Mouse (Mus musculus) CD4-positive, CD25-positive, alpha-beta regulatory T cell, adult 2 months (primary cell): Measurements from ENCODE around the gene Rasip1.
"Not testable (repeated sequence)": the region's sequence is repeated elsewhere in the genome, so short reads cannot be mapped to it uniquely, and the experiment has no call there.

ENCODE experiments used
- DNase-seq: peaks from one replicate; pipeline ENCODE4 v3.0.0-alpha.2; 2012; ENCODE audit warnings: low read depth, low spot score

The Rasip1 gene

GRCm38 (mm10) chr7:45644872-45645590 is 17.7 kb downstream of the Rasip1 start:
- DNase-seq: peak; percentile 59

- no peak for DNase-seq
Measured at GRCm38 (mm10) chr7:45645591-45645971, 18.3 kb downstream of the Rasip1 start.

GRCm38 (mm10) chr7:45646671-45647070 is 19.4 kb downstream of the Rasip1 start:
- DNase-seq: no peak

DNA sequence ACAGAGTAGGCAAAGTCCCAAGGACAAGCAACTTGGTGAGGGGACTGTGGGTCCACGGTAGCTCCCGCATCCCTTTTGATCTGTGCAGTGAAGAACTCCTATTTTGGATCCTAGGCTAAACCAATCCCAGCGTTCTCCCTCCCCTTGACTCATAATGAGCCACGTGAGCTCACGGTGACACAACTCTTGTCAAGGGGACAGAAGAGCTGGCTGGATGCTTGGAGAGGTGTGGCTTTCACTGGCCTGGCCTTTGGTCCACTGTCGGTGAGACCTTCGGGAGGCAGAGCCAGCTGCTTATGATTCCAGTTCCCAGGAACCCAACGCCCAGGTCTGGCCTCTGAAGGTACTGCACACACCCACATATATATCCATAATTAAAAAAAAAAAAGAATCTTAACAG is 22.1 kb downstream of the Rasip1 start:
- no peak for DNase-seq

DNA sequence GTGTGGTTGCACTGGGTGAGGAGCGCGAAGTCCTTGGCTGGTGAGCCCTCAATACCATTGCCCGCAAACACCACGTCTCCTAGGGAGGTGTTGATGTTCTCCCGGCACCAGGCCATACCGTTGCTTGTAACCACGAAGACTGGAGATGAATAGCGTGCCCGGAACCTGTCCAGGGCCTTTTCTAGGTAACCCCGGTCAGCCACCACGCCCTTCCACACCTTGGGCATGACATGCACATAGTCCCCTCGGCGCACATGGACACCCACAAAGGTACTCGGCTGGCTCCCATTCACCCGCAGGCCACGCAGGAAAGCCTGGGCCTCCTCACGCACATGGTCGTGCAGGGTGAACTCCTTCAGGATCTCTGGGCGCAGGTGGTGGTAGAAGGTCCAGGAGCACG is 23.2 kb downstream of the Rasip1 start:
- not testable (repeated sequence) for DNase-seq

GRCm38 (mm10) chr7:45654424-45655047 is 27.2 kb downstream of the Rasip1 start:
- peak; percentile 32 for DNase-seq

DNA sequence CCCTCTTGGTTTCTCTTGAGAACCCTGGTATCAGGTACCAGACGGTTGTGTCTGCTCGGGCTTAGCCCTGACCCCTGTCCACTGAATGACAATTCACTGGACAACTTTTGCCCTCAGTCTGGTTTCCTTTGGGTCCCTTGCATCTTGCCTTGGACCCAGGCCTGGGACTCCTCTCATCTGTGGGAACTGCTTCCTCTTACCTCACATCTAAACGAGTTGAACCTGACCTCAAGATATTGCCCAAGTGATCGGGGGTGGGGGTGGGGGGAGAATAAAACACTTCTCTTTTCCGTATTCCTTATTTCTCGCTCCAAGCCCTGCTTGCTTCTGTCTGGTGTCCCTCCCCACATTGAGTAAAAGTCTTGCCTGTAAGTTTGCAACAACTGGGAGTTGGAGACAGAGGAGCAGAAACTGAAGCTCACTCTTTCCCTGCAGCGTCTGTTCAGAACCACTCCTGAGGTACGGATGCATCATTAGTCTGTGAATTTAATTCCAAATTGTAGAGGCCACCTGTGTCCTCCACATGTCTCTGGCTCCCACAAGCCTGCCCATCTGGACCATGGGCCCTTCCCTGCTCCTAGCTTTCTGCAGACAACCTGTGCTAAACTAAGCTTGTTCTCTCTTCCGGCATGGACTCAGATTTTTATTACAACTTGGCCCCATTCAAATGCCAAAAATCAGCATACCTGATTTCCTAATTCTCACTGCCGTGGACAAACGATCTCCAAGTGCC is 33.6 kb downstream of the Rasip1 start:
- no peak for DNase-seq

DNA sequence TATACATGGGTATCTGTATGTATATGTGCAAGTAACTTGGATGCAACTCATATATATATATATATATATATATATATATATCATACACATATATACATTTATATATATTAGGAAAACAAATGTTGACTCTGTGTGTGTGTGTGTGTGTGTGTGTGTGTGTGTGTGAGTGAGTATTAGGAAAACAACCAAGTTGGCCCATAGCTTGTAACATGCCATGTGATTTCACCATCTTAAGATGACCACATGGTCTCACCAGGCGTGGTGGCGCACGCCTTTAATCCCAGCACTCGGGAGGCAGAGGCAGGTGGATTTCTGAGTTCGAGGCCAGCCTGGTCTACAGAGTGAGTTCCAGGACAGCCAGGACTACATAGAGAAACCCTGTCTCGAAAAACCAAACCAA is 34.4 kb downstream of the Rasip1 start:
- DNase-seq: not testable (repeated sequence)

DNA sequence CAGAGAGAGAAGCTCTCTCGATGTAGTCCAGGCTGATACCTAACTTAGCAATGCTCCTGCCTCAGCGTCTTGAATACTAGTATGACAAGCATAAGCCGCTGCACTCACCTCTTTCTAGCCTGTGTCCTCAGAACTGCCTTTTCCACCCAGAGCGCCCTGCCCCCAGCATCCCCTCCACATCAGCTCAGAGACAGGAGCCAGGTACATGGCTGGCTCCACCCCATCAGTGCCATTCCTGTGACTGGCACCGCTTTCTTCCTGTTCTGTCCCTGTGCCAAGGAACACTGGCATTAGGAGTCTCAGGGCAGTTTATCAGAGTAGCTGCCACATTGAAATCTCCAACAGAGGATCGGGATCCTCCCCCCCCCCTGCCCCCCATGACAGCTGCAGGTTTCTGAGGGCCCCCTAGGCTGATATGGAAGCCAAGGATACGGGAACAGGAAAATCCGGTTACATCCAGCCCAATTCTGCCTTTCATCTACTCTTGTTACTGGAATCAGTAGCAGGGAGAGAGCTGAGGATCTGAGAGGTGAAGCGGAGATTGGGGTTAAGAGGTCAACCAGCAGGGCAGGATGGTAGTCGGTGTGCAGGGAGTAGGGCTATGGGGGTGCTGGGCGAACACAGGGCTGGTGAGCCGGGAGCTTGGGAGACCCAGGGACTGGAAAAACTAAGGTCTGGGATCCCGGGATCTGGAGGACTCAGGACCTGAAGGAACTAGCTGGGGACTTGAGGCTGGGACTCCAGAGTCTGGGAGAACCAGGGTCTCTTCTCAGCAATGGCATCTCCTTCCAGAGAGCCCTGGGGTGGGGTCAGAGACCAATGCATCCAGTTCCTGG is 38.2 kb downstream of the Rasip1 start:
- no peak for DNase-seq

DNA sequence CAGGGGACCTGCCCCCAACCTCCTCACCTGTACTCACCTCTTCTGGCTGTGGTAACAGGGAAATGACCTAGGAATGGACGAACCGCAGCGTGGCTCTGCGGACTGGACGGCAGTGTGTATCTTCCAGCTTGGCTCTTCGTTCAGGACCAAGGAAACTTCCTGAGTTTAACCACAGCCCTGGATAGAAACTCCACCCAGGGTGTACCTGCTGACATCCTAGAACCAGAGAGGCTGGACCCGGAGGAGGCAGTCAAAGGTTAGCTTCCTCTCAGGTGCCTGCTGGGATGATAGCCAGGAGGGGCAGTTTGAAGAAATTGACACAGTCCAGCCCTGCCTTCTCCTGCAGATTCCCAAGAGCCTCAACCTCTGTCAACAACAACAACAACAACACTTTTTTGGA is 38.9 kb downstream of the Rasip1 start, which contains the start of gene Fut2:
Fut2 (minus strand) TSS at position 234 of the 400 bp plus-strand sequence.
- no peak for DNase-seq

- DNase-seq: no peak
Measured at GRCm38 (mm10) chr7:45667761-45668160, 40.5 kb downstream of the Rasip1 start.

GRCm38 (mm10) chr7:45668921-45669320 is 41.6 kb downstream of the Rasip1 start:
- DNase-seq: peak; percentile 46

GRCm38 (mm10) chr7:45677627-45678295 is 50.5 kb downstream of the Rasip1 start:
- no peak for DNase-seq

DNA sequence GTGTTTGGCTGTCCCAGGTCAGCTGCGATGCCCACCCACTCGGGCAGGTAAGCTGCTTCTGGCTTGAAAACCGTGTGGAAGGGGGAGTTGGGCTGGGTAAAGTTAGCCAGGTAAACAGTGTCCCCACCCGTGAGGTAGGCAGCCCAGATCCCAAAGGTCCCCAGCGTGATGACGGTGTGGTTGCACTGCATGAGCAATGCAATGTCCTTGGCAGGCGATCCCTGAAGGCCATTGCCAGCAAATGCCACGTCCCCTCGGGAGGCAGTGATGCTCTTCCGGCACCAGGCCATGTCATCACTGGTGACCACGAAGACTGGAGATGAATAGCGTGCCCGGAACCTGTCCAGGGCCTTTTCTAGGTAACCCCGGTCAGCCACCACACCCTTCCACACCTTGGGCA is 51.2 kb downstream of the Rasip1 start:
- DNase-seq: no peak

- no peak for DNase-seq
Measured at GRCm38 (mm10) chr7:45679966-45680621, 52.8 kb downstream of the Rasip1 start.

DNA sequence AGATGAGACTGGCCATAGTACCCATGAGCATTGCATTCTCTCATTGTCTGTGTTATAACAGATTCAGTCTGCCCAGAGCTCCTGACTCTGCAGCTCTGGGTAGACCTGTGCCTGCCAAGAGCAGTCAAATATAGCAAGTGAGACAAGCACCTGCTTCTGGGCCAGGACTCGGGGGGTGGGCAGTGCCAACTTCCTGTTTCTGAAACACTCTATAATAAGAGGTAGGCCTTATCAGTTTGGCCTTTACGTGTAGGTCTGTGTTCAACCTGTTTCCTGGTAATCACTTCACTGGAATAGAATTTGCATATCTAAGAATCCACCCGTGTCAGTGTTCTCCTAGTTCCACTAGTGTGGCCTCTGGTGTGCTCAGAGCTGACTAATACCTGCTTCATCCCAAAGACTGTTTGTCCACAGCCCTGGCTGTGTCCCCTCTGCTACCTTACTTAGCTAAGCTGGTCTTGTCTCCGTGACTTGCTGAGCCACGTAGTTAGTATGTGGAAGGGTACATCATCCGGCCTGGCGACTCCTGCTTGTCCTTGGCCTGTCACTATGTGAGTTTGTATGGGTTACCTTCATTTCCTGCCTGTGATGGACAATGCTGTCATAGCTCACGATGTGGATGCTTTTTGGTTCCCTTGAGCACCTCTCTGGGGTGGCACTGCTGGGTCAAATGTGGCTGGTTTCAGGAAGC is 53.9 kb downstream of the Rasip1 start:
- DNase-seq: peak; percentile 63

DNA sequence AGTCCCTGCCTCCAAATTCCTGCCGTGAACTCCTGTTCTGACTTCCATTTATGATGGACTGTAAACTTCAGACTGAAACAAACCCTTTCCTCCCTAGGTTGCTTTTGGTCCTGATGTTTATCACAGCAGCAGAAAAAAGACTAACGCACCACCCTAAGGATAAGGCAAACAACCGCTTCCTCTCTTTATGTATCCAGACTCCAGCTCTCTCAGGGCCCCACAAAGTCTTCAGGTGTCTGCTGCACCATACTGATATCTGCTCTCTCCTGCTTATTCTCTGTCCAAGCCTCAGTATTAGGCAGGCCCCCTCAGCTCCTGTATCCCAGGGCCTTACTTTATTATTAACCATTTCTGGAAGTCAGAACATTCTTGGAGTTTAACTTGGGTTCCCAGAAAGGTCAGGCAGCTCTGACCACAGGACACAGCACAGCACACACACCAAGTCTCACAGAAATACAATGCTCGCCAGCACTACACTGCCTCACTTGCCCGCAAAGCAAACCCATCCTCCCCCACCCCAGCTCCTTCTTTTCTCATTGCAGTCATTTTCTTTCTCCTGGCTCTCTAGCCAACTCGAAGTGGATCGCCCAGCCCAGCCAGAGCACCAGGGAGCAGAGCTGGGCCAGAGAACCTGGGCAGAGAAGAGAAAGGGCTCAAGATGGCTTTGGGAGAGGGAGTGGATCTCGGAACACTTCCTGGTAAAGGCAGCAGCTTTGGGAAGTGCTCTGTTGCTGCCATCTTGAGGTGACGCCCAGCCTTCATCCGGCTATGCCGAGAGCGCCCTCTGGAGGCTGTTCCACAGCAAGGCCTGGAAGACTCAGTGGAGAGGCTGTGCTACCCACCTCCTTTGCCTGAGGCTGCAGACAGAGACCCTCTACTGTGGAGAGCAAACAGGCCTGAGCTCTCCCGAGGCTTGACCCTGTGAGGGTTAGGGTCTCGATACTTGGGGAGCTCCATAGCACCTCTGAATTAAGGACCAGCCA is 55.1 kb downstream of the Rasip1 start:
- DNase-seq: peak; percentile 94

DNA sequence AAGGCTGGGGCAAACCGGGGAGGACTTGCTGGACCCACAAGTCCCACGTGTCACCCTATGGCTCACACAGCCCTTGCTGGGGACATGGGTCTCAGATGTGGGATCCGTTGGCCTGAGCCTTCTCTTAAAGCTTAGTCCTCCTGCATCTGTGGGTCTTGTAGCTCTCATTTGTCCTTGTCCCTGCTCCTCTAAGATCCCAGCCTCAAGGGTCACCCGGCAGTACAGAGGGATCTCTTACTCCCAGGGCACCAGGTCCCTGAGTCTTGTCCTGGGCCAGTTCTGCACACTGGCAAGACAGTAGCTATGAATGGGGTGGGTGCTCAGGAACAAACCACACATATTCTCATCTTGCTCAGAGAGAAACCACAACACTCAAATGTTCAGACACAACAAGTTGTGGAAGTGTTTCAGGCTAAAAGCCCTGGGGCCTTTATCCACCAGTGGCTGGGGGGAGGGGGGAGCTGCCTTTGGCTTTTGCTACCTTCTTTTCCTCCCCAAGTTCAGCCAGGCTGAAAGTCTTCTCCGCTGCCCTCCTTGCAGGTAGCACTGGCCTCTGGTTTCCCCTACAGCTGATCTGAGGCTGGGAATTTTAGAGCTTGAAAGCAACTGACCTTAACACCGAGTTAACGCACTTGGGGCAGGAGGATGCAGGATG is 56.2 kb downstream of the Rasip1 start, which contains the start of gene Ntn5:
Ntn5 (plus strand) TSS at position 627 of the 655 bp plus-strand sequence.
- DNase-seq: no peak
